Mouse (Mus musculus): ENCODE measurements around the gene Ubr4.
"Not testable (repeated sequence)": the region's sequence is repeated elsewhere in the genome, so short reads cannot be mapped to it uniquely, and the experiment has no call there.

The Ubr4 gene

DNA sequence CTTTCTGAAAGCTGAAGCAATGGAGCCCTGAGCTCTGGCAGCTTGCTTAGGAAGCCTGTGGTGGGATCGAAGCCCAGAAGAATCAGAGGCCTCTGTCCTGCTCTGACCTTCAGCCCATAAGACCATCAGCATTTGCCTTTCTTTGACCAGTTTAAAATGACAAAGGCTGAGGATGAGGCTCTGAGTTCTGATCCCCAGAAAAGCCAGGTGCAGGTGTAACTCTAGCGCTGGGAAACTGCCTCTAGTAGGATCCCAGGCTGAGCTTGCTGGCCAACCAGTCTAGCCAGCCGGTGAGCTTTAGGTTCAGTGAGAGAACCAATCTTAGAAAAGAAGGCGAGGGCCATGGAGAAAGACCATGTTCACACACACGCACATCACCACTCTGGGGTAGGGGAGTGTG lies 135.9 kb downstream of the Ubr4 start:
- no peak for DNase-seq

DNA sequence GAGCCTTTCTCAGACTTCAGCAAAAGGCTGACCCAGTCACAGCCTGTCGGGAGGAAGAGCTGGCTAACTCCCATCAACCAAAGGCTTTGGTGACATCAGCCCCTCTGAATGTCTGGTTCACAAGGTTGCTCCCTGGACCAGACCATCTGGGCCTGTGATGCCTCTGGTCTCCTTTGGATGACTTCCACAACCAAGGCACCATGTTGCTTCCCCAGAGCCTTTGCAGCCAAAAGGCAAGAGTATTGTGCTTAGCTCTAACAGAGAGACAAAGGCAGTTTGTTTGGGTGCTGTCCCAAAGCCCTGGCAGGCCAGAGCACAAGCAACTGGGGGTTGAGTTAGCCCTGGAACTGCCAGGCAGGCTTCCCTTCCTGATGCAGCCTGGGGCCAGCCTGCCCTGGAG lies 137.5 kb downstream of the Ubr4 start:
- DNase-seq, result peak in 1 of 2 experiments; percentile 43

DNA sequence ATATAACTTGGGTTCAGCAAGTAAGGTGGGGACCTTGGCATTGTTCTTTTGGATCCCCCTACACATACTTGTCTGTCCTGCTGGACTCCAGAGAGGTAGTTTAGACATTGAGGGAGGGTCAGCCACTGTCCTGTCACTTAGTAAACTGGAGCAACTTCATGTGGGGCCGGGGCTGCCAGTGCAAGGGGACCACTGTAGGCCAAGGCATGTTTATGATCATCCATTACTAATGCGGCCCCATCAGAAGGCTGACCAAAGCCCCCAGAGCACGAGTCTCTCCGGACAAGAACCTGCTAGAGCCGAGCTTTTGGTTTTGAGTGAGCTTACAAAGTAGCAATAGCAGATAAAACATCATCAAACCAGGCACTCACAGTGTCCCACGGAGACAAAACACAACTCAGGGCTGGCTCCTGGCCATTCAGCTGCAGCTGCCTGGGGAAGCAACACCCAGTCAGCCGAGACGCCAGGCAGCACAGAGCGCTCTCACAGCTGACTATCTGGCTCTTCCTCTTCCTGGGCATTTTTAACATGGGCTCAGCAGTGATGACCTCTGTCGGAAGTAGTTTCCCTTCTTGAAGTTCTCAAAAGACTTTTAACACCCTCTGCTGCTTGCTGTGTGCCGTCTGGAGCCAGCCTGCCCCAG lies 138.1 kb downstream of the Ubr4 start:
- DNase-seq, result peak; percentile 59 to 80

DNA sequence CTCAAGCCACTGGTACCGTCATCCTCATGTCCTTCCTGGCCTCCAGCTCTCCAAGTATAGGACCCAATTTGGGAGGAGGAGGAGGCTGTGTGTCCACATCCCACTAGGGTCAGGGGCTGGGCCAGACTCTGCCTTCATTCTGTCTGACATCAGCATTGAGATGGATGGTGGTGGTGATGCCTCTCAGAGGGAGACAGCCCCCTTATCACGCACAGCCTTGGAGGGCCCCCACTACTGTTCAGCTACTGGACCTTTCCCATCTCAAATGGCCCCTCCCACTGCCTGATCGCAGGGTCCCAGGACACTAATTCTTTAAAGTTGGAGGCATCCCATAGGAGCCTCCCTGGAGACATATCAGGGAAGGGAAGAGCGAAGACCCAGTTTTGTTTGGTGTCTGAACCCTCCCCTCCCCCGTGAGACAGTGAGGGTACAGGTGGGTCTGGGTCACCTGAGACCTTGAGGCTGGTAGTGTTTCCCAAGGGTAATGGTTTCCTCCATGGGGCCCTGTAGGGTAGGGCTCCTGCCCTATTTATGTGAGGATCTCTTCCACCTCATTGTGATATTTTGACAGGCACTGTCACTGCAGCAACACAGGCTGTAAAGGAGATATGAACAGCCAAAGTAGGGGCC lies 139.2 kb downstream of the Ubr4 start:
- no peak for DNase-seq

DNA sequence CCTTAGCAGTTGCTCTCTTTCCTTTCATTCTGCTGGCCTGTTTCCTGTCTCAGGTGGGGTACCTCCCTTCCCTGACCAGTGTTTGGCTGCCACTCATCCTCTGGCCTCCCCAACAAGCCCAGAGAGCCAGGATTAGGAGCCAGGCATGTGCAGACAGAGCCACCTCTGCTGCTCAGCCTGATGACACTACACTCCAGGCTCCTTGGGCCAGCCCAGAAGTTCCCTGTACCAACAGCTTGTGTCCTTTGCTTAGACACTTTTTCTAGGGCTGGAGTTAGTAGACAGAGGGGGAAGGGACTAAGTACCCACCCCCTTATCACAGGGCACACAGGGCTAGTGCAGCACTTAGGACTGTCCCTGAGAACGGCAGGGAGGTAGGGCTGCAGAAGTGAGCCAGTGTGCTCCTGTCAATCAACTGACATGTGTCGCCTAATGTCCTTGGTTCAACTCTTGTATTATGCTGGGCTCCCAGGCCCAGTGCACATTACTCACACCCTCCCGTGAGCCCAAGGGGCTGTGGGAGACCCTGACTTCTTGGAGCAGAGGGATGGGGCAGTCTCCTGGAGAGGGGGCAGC lies 139.9 kb downstream of the Ubr4 start:
- no peak for DNase-seq

DNA sequence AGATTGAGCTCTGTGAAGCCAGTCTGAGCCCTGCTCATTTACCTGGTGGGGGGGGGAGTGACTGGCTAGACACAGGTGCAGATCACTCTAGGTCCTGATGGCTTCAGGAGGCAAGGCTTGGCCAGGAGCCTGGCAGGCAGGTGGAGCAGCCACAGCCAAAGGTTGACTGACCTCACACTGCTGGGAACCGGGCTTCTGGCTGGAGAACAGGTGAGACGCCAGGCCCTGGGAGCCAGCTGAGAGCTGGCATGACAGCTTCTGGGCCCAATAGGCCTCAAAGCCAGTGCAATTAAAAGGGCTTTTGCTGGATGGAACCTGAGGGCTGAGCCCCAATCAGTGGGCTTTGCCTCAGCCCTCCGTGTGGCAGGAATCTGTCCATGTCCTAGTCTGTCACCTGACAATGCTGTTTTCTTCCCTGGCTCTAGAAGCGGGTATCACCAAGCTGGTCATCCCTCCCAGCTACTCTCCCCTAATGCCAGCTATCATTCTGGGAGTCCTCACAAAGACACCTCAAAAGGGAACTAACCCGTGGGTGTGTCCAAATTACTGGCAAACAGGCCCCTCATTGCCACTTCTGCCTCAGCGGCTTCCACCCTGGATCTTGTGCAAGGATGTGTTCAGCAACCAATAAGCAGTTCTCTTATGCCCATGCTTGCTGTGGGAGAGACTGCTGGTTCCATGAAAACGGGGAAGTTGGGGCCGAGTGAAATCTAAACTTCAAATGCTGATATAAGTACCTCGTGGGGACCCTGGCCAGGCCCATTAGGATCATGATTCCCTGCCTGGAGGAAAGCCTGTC lies 141.0 kb downstream of the Ubr4 start:
- DNase-seq, result peak; percentile 67 to 68

DNA sequence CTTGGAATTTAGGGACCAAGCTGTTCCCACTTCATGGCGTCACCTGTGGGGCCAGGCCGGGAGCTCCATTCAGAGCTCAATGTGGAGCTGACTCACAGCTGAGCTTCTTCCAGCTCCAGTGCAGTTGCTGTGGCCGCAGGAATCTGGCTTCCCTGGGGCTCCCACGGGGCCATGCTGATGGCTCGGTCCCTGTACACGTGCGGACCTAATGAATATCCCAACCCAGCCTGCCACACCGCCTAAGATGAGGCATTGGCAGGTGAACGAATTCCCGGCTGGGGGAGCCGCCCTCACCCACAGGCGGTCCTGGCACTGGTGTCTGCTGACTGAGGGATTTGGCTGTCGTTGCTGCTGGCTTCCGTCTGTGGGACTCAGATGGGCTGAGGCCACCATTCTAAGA lies 148.4 kb downstream of the Ubr4 start:
- no peak for DNase-seq

DNA sequence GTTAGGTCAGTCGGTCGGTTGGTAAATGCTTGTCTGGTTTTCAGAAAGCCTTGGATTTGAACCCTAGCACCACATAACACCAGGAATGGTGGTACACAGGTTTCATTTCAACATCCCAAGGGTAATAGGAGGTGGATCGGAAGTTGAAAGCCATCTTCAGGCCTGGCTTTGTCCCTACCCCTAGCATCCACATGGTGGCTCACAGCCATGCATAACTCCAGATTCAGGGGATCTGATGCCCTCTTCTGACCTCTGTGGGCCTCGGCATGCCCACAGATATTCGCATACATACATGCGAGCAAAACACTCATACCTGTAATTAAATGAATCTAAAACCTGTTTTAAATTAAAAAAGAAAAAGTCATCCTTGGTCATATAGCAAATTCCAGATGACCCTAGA lies 149.3 kb downstream of the Ubr4 start:
- DNase-seq, result no peak

DNA sequence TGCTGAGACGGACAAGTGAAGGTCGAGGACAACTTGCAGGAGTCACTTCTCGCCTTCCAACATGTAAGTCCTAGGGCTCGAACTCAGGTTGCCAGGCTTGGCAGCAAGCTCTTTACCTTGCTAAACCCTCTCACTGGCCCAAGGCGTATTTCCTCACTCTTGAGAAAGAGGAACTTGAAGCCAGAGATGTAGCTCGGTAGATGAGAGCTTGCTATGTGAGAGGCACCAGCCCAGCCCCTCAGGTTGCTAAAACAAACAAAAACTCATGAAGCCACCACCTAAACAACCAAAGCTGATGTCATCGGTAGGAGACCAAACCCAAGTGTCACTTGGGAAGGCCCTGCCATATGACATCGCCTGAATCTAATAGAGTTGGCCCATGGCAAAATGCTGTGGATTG lies 151.5 kb downstream of the Ubr4 start:
- DNase-seq, result no peak

DNA sequence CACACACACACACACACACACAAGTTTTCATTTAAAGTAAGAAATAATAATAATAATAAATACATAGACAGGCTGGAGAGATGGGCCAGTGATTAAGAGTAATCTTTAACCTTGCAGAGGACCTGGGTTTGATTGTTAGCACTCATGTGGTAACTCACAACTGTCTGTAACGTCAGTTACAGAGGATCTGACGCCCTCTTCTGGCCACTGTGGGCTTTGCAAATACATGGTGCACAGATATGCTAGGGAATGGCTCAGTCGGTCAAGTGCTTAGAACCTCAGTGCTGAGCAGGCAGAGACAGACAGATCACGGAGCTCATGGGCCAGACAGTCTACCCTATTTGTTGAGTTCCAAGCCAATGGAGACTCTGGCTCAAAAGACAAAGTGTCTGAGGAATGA lies 153.3 kb downstream of the Ubr4 start:
- DNase-seq, result no peak

DNA sequence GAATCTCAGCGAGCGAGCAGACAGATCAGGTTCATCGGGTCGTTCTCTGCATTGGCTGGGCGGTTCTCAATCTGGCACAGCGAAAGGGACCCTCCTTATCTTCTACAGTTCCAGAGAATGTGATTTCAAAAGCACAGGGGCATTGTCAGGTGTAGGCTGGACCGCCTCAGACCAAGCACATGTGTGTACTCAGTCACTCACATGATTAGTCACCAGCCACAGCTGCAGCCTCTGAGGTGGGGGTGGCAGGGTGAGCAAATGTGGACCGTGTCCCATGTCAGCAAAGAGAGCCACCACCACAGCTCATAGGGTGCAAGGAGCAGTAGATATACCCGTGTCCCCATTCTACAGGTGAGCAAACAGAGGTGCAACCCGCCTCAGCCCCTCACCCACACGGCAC lies 154.3 kb downstream of the Ubr4 start:
- DNase-seq, result no peak

DNA sequence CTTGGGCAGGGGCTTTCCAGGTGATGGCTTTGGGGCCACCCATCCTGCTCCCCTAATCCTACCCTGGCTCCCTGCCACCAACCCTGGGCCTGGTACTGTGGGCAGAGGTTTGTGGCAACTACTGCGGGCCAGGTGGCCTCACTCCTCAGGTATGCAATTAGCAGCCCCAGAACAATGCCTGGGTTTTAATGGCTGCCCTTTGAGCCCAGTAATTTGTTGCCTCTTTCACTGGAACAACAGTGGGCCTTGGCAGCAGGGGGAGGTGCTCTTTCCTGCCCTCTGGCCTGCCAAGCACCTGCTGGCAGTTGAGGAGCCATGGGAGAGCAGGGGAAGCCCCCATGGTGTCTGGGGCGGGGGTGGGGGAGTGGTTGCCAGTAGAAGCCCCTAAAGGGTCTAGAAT lies 156.7 kb downstream of the Ubr4 start:
- no peak for DNase-seq

DNA sequence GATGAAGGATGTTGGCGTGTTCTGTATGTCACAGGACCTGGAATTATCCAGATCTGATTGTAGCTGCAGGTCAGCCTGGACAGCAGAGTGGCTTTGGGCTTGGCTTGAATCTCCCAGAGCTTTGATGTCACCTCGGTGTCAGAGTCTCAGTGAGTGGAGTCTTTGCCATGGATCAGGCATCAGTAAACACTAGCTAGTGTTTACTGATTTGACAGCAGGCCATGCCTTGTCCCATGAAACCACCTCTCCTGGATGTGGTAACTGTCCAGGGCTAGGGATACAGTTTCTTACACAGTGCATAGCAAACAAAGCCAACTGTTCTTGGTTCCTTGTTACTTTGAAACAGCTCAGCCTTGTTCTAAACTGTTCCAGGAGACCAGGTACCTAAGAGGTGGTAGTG lies 159.1 kb downstream of the Ubr4 start:
- DNase-seq, result no peak

DNA sequence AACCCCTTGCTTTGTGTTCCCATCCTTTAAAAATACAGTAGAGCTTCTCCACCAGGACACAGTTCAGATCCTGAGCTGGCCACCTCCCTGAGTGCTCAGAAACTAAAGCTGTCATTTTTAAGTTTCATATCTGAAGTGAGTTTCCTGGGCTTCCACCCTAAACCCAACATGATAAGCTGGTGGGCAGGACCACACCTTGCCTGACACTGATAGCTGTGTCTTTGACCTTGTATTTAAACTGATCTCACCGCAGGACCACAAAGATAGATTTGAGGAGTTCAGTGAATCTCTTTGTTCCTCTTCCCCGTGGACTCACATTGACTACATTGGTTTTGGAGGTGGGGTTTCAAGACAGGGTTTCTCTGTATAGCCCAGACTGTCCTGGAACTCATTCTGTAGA lies 160.6 kb downstream of the Ubr4 start:
- no peak for DNase-seq

DNA sequence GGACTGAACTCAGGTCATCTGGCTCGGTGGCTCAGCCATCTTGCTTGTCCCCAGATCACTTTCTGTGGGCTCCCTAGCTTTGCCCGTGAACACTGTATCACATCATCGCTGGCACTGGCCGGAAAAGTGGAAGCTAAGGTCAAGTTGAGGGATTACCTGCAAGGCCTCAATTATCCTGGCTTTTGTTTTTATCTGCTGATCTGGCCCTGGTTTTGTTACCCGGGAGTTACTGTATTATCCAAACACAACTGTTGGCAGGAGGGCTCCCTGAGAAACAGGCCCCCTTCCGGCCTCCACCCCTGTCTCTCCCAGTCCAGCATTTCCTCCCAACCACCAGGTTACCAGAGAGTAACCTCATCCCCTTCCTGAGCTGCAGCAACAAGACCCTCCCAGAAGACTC lies 166.8 kb downstream of the Ubr4 start:
- DNase-seq, result no peak

DNA sequence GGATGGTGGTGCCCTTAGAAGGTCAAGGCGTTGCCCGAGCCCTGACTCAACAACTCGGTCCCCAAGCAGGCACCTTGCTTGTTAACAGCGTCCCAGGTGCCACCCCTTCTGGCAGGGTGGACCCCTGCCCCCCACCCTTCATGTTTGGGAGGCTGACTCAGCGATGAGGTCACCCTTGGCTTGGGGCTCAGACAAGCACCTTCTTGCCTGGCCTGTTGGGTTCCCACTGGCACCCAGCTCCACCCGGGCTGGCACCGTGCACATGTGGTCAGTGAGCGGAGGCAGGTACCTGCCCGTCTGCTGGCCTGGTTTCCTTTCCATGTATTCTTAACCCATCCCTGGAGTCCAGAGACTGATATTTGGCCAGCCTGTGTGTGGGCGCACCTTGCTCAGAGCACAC lies 169.5 kb downstream of the Ubr4 start:
- DNase-seq, result no peak

DNA sequence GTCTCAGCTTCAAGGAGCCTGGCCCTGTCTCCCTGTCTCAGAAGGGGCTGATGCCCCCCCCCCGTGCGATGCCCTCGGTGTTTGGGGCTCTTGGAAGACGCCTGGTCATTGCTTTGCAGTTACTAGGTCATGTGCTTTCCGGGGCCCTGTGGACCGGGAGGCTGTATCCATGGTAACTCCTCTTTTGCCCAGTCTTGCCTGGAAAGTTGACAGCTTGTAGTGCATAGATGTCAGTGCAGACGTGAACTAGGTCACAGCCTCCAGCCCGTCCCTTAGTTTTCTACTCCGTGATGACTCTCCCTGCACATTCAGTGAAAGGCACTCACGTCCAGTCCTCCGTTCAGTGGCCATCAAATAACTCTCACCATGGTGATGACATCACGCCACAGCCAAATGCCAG lies 174.1 kb downstream of the Ubr4 start:
- no peak for DNase-seq

DNA sequence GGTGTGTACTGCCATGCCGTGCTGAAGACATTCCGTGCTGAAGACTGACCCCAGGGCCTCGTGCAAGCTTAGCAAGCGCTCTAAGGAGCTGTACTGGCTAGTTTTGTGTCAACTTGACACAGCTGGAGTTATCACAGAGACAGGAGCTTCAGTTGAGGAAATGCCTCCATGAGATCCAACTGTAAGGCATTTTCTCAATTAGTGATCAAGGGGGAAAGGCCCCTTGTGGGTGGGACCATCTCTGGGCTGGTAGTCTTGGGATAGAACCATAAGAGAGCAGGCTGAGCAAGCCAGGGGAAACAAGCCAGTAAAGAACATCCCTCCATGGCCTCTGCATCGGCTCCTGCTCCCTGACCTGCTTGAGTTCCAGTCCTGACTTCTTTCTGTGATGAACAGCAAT lies 177.8 kb downstream of the Ubr4 start, which contains the start of gene Iffo2:
Gene Iffo2, plus strand, starts transcription at position 301 of the 400 bp plus-strand sequence.
- DNase-seq, result not testable (repeated sequence)

DNA sequence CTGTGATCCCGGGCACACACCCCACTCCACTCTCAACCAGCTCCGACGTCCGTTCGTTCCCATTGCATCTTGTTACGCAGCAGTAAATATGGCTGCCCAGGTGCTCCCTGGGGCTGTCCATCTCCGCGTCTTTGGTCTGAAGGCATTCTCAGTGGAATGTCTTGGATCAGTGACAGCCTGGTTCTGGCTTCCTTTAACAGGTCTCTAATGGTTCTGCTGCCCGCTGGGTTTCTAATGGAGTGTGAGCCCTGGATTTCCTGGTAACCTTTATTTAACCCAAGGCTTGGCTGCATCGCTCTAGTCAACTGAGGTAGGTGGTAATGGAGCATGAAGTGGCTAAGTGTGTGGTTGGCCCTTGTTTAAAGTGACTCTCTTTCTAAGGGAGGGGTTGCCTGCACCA lies 179.7 kb downstream of the Ubr4 start:
- no peak for DNase-seq

DNA sequence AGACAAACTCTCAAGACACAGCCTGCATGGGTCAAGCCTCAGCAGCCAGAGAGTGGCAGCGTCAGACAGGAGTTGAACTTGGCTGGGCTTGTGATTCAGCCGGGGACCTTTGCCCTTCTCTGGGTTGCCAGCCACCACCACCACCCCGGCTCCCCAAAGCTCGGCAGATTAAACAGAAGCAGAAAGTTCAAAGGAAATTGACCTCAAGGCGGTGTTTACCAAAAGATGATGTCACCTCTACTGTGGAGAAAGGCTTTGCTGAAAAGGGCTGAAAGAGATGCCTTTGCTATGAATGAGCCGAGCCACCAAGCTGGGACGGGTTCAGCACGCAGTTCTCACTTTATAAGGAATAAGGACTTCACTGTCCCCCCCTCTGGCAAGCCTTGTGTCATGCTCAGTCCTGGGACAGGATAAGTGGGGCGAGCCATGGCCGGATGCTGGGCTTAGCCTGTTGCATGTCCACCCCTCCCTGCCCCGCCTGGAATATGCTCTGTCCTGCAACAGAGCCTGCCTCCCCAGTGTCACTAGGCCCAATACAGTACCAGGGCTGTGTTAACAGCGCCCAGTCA lies 182.8 kb downstream of the Ubr4 start:
- DNase-seq, result peak; percentile 81 to 90

DNA sequence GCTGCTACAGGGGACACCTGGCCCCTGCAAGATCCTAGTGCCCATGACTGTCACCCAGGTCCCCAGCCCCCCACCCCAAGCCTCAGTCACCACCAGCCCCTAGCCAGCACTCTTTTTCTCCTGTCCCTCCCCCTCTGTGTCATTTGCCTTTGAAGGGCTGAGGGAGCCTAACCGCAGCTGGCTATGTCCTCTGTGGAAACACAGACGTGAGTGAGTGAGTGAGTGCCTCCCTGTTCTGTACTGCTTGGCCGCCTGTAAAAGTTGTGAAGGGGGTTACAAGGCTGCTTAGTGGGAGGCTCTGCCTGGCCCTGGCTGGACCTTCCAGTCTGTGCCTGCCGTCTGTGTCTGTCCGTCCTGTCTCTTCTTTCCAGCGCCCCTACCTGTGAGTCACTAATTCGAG lies 183.3 kb downstream of the Ubr4 start:
- DNase-seq, result peak in 1 of 2 experiments; percentile 46

DNA sequence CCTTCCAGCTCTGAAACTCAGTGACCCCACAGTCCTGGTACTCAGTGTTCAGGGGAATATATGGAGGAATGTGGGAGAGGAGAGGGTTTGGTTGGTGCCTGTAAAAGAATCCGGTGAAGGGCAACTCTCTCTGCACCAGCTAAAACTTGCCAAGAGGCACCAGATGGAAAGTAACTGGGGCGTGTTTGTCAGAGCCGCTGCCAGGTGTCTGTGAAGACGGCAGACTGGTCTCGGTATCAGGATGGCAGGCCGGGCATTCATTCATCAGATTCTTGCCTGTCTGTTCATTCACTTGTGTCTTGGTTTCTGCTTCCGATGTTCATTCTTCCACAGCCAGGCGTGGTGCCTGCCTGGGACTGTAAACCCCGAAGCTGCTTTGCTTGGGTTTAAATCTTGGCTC lies 184.3 kb downstream of the Ubr4 start:
- DNase-seq, result no peak

Data from lung, postnatal 4 days (tissue).